Mouse (Mus musculus) layer of hippocampus, adult 9-10 months (tissue): ENCODE results near the gene Myh6.

ENCODE experiments used
- DNase-seq: peaks from one replicate; pipeline ENCODE4 v3.0.0; 2022; ENCODE audit warnings: low spot score

The Myh6 gene

DNA sequence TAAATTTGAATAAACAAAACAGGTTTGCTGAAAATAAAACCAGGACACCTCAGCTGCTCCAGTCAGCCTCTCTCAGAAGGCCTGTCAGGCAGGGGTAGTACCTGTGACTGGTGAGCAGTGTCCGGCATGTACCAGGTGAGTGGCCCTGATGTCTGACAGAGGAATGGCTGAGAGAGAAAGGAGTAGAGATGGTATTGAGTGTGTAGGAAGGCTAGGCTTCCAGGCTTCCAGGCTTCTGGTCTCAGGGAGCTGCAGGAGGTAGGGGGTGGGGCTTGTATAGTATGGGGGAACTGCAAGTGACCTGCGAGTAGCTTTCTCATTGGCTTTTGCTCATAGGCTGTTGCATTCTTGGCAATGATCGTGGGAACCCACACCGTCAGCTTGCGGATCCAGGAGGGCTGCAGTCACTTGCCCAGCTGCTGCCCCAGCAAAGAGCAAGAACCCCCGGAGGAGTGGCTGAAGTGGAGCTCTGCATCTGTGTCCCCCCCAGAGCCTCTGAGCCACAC lies 34.0 kb downstream of the Myh6 start, which contains the start of gene Il25:
Gene Il25 (plus strand): TSS at position 51 of the 506 bp plus-strand sequence.
- no peak for DNase-seq

DNA sequence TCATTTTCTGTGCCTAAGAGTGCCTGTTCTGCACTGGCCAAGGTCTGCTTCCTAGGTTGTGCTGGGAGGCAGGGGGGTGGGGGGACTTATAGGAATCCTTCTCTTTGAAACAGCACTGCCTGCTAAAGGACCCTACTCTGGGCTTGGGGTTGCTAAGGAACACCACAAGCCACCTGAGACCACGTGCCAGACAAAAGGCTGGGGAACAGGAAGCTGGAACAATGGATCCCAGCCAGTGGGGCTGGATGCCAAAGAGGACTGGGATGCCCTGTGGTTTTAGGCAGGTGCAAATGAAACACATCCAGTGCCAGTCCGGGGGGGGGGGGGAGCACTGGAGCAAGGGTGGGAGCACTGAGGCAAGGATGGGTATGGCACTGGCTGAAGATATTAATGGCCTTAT lies 36.3 kb downstream of the Myh6 start:
- DNase-seq: no peak

- no peak for DNase-seq
Observed at GRCm38 (mm10) chr14:54929801-54930200, 36.9 kb downstream of the Myh6 start.

- DNase-seq: no peak
Observed at GRCm38 (mm10) chr14:54927296-54927695, 39.4 kb downstream of the Myh6 start.

GRCm38 (mm10) chr14:54926401-54927158 lies 40.1 kb downstream of the Myh6 start:
- no peak for DNase-seq

DNA sequence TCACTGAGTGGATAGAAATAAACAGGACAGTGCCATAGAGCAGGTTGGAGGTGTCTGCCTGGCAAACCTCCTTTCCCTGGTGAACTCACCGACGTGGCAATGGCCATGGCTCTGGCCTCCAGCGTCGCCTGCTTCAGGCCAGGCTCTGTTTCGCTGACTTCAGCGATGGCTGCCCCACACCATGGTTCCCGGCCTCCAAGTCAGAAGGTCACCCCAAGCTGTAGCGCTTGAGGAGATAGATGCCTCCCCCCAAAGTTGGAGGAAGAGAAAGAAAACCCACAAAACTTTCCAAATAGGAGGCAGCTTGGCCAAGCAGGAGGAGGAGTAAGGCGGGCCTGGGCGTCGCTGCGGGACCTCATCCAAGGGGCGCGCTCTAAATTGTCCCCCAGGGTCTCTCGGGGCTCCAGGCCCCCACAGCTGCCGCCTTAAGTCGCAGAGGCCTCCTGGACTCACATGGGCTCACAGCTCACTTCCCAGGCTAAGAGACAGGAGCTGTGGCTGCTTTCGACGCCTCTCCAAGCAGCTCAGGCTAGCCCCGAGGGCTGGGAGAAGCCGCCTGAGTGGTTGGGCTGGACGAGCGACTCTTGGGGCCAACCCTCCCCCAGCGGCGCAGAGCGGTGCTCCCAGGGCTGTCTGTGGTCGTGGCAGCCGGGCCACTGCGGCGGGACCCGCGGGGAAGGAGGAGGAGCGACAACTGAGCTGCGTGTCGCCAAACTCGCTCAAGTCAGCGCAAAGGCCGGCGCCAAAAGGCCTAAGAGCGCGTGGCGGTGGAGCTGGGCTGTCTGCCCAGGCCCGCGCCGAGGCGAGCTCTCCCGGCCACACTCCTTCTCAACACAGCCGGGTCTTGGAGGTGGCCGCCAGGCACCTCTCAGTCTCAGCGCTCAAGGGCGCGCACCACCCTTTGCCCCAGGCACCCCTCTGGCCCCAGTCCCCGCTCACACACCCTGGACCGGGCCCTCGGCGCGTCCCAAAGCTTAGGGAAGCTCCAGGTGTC lies 41.1 kb downstream of the Myh6 start, which contains the start of gene Efs:
Gene Efs (minus strand): TSS at position 778 of the 994 bp plus-strand sequence.
- no peak for DNase-seq

DNA sequence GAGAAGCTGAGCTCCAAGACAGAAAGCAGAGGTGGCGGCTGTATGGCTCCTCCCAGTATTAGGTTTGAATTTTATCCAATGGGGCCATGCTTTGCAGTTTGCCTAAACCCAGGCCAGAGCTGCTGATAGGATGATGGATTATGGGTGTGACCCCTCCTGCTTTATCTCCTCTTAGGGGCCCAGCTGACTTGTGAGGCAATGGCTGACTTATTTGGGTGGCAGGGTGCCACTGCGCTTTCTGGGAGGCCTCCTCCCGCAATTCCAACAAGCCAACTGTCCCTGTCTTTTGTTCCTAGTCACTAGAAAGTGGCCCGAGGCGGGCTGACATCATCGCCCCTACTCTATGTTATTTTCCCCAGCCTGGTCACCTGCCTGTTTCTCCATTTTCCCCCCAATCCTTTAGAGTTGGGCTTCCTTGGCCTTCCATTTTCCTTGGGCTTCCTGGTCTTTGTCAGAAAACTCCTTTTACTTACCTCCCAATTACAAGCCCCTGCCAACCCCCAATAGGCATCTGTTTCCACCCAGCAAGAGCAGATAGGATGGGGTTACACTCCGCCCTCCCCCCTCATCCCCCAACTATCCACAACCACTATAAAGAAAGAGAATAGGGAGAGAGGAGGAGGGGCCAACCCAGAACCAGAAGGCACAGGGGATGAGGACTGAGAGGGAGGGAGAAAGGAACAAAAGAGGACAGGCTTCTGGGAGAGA lies 41.9 kb downstream of the Myh6 start:
- no peak for DNase-seq

- no peak for DNase-seq
Observed at GRCm38 (mm10) chr14:54920076-54920685, 46.5 kb downstream of the Myh6 start.

DNA sequence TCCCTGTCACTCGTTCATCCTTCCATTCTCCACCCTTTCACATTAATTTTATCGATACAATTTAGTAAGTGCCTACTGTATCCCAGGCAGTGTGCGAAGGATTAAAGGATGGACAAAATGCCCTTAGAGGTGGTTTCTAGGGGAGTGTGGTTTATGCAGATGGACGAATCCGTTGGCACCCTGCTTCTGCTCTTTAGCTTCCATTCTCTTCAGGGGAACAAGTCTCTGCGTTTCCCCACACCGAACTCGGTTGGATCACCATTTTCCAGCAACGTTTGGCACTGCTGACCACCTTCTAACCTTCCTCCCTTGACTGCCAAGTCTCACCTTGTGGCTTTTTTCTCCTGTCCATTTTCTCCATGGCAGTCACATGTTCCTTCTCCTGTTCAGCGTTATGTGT lies 53.4 kb downstream of the Myh6 start:
- no peak for DNase-seq

GRCm38 (mm10) chr14:54912886-54913285 lies 53.8 kb downstream of the Myh6 start, which contains the start of gene Slc22a17:
Slc22a17 (minus strand) TSS chr14:54913132.
- peak; percentile 54 for DNase-seq

- no peak for DNase-seq
Observed at GRCm38 (mm10) chr14:54912109-54912850, 54.4 kb downstream of the Myh6 start.

DNA sequence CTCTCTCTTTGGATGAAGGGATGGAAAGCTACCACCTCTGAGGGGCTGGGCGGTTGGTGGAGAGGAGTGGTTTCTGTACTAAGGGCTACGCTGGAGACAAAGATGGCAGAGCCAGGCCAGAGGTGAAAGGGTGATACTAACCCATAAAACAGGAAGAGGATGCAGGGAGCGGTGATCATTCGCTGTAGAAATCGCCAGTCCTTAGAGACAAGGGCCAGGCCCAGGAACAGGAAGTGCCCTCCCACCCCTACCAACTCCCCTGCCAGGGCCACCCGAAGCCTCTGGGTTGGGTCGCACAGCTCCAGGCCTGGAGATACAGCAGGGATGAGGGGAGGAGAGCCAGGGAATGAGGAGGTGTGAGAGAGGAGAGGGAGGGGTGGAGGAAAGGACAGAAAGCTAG lies 58.0 kb downstream of the Myh6 start:
- DNase-seq: no peak

DNA sequence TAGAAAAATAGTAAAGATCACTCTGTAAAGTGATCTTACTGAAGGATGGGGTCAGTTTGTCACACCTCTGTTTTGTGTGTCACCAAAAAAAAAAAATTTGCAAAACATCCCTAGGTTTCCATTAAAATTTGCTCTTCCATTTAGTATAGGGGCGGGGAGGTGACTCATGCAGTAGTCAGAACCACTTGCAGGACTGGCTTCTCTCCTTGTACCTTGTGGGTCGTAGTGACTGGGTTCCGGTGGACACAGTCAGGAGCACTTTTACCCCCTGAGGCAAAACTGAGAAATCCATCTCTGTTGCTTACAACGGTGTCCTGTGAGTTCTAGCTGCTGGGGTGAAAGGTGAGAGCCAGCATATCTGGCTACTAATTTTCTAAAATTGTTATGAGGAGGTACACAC lies 63.1 kb downstream of the Myh6 start:
- DNase-seq: no peak

GRCm38 (mm10) chr14:54900383-54900782 lies 66.3 kb downstream of the Myh6 start:
- DNase-seq: peak; percentile 92

DNA sequence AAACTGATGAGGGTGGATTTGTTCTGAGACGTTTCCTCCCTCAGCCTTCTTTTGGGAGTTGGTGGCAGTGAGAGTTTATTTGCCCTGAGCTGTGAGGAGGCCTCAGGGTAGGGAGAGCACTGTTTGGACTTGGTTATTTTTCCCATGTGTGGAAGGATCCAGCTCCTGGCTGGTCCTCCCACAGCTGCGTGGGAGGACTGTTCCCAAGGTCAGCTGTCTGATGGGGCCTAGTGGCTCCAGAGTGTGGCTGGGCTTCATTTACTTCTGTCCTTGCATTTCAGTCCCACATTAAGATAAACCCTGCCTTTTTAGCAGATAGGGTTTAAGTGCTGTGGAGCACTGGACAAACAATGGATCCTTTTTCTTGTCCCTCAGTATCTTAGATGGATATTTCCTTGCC lies 69.3 kb downstream of the Myh6 start:
- no peak for DNase-seq

DNA sequence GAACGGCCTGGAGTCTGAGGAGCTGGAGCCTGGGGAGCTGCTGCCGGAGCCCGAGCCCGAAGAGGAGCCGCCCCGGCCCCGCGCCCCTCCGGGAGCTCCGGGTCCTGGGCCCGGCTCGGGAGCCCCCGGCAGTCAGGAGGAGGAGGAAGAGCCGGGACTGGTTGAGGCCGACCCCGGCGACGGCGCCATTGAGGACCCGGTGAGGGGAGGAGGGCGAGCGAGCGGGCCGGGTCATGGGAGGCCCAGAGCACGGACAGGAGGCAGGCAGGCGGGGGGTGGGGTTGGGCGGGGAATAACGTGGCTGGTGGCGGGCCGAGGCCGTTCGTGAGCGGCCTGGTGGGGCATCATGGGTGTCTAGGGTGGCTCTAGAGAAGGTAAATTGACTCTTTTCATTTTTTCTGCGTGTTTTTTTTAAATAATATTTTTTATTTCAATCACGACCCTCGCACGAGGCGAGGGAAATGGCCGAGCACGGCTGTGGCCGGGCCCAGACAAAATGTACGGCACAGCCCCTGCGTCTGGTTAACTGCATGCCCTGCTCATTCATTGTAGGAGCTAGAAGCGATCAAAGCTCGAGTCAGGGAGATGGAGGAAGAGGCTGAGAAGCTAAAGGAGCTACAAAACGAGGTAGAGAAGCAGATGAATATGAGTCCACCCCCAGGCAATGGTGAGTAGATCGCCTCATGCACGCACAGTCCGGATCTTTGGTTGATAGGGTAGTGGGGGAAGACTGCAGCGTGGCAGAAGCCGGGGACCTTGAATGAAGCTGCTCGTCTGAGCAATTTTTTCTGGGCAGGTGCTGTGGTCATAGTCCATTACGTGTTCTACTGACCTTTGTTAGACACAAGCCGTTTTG lies 72.2 kb downstream of the Myh6 start:
- no peak for DNase-seq

DNA sequence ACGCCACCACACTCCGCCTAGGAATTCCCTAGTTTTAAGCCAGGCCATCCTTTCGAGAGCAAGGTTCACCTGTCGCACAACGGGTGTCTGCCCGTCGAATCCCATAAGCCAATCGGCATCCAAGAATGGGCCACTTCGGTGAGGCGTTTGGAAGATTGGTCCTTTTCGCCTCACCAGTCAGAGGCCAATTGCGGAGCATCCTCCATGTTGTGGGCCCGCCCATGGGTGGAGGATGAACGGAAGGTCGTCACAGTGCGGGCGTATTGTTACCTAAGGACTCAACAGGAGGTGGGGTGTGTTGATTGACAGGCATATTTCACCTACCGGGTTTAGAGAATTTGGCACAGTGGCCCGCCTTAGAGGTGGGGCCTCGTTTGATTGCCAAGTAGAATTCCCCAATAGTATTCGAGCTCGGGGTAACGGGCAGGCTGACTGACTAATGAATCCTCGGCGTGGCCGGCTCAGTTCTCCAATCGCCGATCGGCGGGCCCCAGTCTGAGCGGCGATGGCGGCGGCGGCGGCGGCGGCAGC lies 73.0 kb downstream of the Myh6 start:
- DNase-seq: peak; percentile 99

- no peak for DNase-seq
Observed at GRCm38 (mm10) chr14:54892200-54892599, 74.5 kb downstream of the Myh6 start, which contains the start of gene Pabpn1. Pabpn1 (plus strand) TSS chr14:54892500.
